Mouse (Mus musculus) cerebellum, adult 9-11 months (tissue): ENCODE measurements around the gene Anks1.

Experiments used
- DNase-seq: peaks from one replicate; pipeline ENCODE4 v3.0.0; 2022

Gene Anks1

GRCm38 (mm10) chr17:28067303-28067702, 158.2 kb downstream of the Anks1 start:
- no peak for DNase-seq

GRCm38 (mm10) chr17:28069446-28069845, 160.3 kb downstream of the Anks1 start:
- no peak for DNase-seq

DNA sequence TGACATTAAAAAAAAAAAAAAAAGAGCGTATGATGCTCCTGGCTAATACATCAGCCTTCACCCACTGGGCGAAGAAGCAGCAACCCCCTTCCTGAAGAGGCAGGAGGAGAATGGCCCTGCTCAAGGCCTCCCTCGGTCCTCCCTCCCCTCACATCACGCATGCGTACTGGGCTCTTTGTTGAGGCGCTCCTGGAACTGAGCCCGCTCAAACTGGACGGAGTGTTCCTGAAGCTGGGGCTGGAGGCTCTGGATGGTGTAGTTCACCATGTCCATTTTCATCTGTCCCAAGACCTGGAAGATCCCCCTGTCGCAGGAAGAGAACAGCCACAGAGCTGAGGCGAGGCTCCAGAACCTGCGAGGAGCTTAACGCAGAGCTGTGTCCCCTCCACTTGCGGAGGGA, 161.2 kb downstream of the Anks1 start:
- no peak for DNase-seq

DNA sequence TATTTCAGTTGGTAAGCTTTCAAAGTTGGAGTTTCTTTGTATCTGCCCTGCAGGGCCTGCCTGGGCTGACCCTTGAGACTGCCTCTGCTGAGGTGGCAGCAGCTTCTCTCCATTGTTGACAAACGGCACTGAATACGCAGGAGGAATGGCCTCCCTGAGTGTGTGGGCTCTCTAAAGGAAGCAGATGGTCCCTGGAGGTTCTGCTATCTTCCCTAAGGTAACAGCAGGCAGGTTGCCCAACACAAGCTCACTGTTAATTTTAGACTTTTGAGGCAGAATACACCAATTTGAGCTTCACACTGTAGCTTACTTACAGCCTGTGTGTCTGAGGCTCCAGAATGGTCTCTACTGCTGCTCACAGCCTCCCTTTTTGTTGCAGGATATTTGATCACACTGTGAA, 163.6 kb downstream of the Anks1 start:
- DNase-seq: no peak

DNA sequence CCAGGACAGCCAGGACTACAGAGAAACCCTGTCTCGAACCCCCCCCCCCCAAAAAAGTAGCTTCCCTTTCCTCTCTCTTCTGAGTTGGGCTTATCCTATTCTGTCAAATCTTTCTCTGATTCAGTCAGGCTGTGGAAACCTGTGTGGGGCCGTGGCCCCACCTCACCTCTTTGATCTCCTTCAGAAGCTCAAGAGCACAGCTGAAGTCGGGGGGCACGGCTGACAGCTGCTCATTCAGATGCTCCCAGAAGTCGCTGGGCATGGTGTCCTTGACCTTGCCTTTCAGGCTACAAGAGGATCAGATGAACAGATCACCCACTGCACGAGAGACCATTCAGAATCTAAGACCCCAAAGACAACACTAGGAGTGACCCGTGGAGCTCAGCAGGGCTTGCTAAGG, 165.4 kb downstream of the Anks1 start:
- DNase-seq: no peak

GRCm38 (mm10) chr17:28078028-28078427, 168.9 kb downstream of the Anks1 start:
- no peak for DNase-seq

GRCm38 (mm10) chr17:28079618-28080017, 170.5 kb downstream of the Anks1 start:
- peak; percentile 77 for DNase-seq

DNA sequence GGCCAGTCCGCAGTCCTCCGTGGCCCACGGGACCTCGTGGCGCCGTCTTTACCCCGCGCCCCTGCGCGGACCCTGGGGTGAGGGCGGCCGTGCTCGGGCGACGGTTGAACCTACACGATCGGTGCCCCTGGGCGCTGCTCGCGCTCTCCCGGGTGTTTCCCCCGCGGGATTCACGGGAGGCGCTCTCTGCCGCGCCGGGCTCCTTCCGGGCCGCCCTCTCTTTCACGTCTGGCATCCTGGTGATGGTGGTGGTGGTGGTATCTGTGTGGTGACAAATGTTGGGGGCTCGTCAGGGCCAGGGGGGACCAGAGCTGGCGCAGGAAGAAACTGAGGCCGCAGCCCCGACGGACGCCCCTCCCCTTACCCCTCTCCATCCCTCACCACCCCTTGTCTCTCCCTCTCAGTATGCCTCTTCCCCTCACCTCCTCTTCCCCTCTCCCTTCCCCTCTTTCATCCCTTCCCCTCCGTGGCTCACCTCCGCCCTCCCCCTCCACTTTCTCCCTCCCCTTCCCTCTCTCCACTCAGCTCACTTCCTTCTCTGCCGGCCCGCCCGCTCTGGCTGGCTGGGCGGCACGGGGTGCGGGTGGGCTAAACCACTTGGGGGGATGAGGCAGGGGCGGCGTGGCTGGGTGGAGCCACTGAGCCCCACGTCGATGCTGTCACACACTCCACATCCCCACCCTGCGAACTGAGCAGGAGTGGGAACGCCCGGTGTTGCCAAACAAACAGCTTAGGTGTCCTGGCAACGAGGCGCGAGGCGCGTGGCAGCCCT, 171.1 kb downstream of the Anks1 start, which contains the start of gene Tcp11:
TSS of gene Tcp11 (minus strand) at position 595 of the 772 bp plus-strand sequence.
- no peak for DNase-seq

DNA sequence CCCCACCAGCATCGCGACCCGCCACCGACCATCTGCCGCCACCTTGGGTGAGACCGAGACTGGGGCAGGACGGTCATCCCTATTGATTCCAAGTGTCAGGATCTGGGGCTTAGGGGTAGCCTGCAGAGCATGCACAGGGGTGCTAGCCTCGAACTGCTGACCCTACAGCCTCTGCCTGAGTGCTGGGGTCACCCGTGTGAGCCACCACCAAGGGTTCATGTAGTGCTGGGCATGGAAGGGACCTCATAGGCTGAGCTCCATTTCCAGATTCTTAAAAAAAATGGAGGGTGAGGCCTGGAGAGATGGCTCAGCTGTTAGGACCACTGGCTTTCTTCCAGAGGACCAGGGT, 171.7 kb downstream of the Anks1 start:
- DNase-seq: no peak

GRCm38 (mm10) chr17:28081385-28081784, 172.3 kb downstream of the Anks1 start:
- no peak for DNase-seq

- no peak for DNase-seq
Measured at GRCm38 (mm10) chr17:28081856-28082255, 172.8 kb downstream of the Anks1 start.

- DNase-seq: no peak
Measured at GRCm38 (mm10) chr17:28082863-28083262, 173.8 kb downstream of the Anks1 start.

- DNase-seq: no peak
Measured at GRCm38 (mm10) chr17:28084395-28084905, 175.3 kb downstream of the Anks1 start.

GRCm38 (mm10) chr17:28084964-28085363, 175.9 kb downstream of the Anks1 start:
- peak; percentile 74 for DNase-seq

DNA sequence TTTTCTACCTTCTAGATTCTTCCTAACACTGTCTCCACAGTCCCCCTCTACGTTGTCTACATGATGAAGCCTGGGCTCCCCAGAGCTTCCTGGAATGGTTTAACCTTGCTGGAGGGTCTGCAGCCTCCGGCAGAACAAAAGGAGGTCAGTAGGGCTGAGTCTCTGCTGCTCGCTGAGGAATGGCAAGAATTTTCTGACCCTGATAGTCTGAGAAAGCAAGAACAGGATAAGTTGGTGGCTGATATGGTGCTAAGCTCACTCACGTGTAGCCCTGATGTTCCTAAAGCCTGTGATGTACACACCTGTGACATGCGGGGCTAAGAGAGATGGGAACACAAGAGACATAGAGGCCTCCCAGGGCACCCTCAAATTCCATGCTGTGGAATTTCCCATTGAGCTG, 178.3 kb downstream of the Anks1 start:
- DNase-seq: no peak

GRCm38 (mm10) chr17:28088718-28089117, 179.6 kb downstream of the Anks1 start:
- no peak for DNase-seq

- no peak for DNase-seq
Measured at GRCm38 (mm10) chr17:28092297-28092696, 183.2 kb downstream of the Anks1 start.

GRCm38 (mm10) chr17:28093837-28094236, 184.7 kb downstream of the Anks1 start:
- no peak for DNase-seq

GRCm38 (mm10) chr17:28096418-28096817, 187.3 kb downstream of the Anks1 start:
- no peak for DNase-seq

- DNase-seq: no peak
Measured at GRCm38 (mm10) chr17:28097308-28097707, 188.2 kb downstream of the Anks1 start.

DNA sequence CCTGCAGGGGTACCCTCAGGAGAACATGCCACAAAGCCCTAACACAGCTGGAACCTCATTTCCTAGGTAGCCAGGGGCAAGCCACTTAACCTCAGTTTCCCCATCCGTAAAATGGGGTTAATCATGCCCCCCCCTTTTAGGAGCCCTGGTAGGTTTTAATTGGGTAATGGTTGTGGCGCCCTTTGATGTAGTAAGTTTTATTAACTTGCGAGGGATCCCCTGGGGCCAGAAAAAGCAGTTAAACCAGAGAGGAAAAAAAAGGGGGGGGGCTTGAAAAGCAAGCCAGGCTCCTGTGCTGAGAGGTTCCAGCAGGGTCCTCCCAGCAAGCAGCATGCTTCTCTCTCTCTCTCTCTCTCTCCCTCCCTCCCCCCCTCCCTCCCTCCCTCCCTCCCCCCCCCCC, 190.0 kb downstream of the Anks1 start:
- no peak for DNase-seq

- DNase-seq: no peak
Measured at GRCm38 (mm10) chr17:28100669-28101068, 191.6 kb downstream of the Anks1 start.

GRCm38 (mm10) chr17:28101284-28101887, 192.3 kb downstream of the Anks1 start:
- no peak for DNase-seq

DNA sequence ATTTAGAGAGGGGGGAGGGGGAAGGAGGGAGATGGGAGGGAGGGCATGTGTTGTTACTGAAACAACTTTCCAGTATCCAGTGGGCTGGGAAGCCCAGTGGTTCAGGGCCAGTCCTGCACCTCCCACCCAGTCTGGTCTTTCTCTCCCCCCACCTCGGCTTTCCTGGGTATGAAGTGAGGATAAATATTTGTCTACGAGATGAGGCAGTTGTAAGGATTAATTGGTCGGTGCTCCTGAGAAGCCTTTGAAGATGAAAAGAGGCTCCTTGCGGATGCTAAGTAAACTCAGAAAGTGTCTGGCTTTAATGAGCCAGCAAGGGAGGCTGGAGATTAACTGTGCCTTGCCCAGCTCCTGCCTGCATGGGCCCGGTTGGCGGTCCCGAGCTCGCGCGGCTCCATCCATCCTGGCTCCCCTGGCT, 192.8 kb downstream of the Anks1 start:
- no peak for DNase-seq
